Mouse (Mus musculus): ENCODE results near the gene Ccdc38.

DNA sequence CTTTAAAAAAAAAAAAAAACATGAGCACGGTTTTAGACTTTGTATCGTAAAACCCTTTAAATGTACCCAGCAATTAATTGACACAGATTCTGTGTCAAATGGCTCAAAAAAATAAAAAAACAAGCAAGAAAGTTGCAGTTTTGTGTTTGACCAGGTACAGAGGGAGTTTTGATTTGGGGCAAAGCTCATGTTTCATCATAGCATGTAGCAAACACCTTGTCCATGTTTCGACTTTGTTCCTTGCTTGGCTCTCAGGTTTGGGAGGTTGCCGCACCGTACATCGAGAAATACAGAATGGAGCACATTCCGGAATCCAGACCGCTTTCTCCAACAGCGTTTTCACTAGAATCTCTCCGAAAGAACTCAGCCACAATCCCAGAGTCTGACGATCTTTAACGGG is 24.5 kb upstream of the Ccdc38 start:
- no peak for TF ChIP-seq POLR2A (IDR thresholded peaks at IDR 0.05; ENCODE audit: borderline replicate concordance, insufficient read depth, low read length)
- TF ChIP-seq CTCF (IDR thresholded peaks at IDR 0.05; ENCODE audit: borderline replicate concordance, insufficient read depth, low read depth, low read length): no peak
